Mouse (Mus musculus): ENCODE measurements at regions not wholly inside any gene's neighbourhood (a gene's known extent, or its start where the extent isn't known, plus 50 kb on each side); places are given as distances from the start of the nearest gene placed in this dataset.

- Histone ChIP-seq H3K36me3 (ENCODE audit: insufficient read depth, low read length) (no peaks in the 10 kb centered on the region), H3K4me2 (replicated peaks; ENCODE audit: low read depth, low read length) (no peak overlapping the region), H3K27me3 (ENCODE audit: insufficient read depth, low read length) (no peaks in the 10 kb centered on the region), H3K9me3 (ENCODE audit: low read length) (no peaks in the 10 kb centered on the region), H3K4me3 (ENCODE audit: low read length) (no peak overlapping the region), H3K27ac (ENCODE audit: low read length) (no peak overlapping the region), H3K9ac (replicated peaks; ENCODE audit: low read length) (no peak overlapping the region), H3K4me1 (ENCODE audit: insufficient read depth, low read length) (no peaks in the 10 kb centered on the region)
- whole genome bisulfite sequencing: 29% methylated on average over 2 of the region's 2 CpGs
- ATAC-seq (ENCODE audit: low FRiP score, low TSS enrichment): no peak
Measured at GRCm38 (mm10) chr13:110852996-110853727, 401.7 kb upstream of the Actbl2 start.

- ATAC-seq (ENCODE audit: low FRiP score, low TSS enrichment): no peak
- Histone ChIP-seq H3K4me2 (replicated peaks; ENCODE audit: low read depth, low read length) (no peak overlapping the region), H3K36me3 (ENCODE audit: insufficient read depth, low read length) (no peaks in the 10 kb centered on the region), H3K27ac (ENCODE audit: low read length) (no peak overlapping the region), H3K9me3 (ENCODE audit: low read length) (no peaks in the 10 kb centered on the region), H3K9ac (replicated peaks; ENCODE audit: low read length) (no peak overlapping the region), H3K4me3 (ENCODE audit: low read length) (no peak overlapping the region), H3K4me1 (ENCODE audit: insufficient read depth, low read length) (no peaks in the 10 kb centered on the region), H3K27me3 (ENCODE audit: insufficient read depth, low read length) (no peaks in the 10 kb centered on the region)
- 41% methylated on average over 1 of the region's 1 CpGs for WGBS
Measured at GRCm38 (mm10) chr13:110854213-110854612, 400.6 kb upstream of the Actbl2 start.

GRCm38 (mm10) chr13:110865902-110866512, 388.8 kb upstream of the Actbl2 start:
- no peak overlapping the region for H3K27ac ChIP-seq (ENCODE audit: low read length)
- H3K4me3 ChIP-seq (ENCODE audit: low read length): no peak overlapping the region
- H3K9me3 ChIP-seq (ENCODE audit: low read length): no peaks in the 10 kb centered on the region
- no peaks in the 10 kb centered on the region for H3K4me1 ChIP-seq (ENCODE audit: insufficient read depth, low read length)
- peak; percentile 77 for ATAC-seq (ENCODE audit: low FRiP score, low TSS enrichment)
- H3K27me3 ChIP-seq (ENCODE audit: insufficient read depth, low read length): no peaks in the 10 kb centered on the region
- no peak overlapping the region for H3K4me2 ChIP-seq (replicated peaks; ENCODE audit: low read depth, low read length)
- H3K36me3 ChIP-seq (ENCODE audit: insufficient read depth, low read length): no peaks in the 10 kb centered on the region
- no peak overlapping the region for H3K9ac ChIP-seq (replicated peaks; ENCODE audit: low read length)
- 37% methylated on average over 4 of the region's 4 CpGs for WGBS

- peak; percentile 67; the same call in 1 of the 2 replicates for ATAC-seq (ENCODE audit: low FRiP score, low TSS enrichment)
- H3K9ac ChIP-seq (replicated peaks; ENCODE audit: low read length): no peak overlapping the region
Measured at GRCm38 (mm10) chr13:110866713-110867112, 388.1 kb upstream of the Actbl2 start.

GRCm38 (mm10) chr13:110871125-110871775, 383.6 kb upstream of the Actbl2 start:
- Histone ChIP-seq H3K27me3 (ENCODE audit: insufficient read depth, low read length) (no peaks in the 10 kb centered on the region), H3K4me3 (ENCODE audit: low read length) (no peak overlapping the region), H3K9me3 (ENCODE audit: low read length) (no peaks in the 10 kb centered on the region), H3K27ac (ENCODE audit: low read length) (no peak overlapping the region), H3K36me3 (ENCODE audit: insufficient read depth, low read length) (no peaks in the 10 kb centered on the region), H3K9ac (replicated peaks; ENCODE audit: low read length) (no peak overlapping the region), H3K4me1 (ENCODE audit: insufficient read depth, low read length) (no peaks in the 10 kb centered on the region), H3K4me2 (replicated peaks; ENCODE audit: low read depth, low read length) (no peak overlapping the region)
- no peak for ATAC-seq (ENCODE audit: low FRiP score, low TSS enrichment)
- 76% methylated on average over 4 of the region's 4 CpGs for WGBS

More at GRCm38 (mm10) chr13:110866713-110867112, 388.1 kb upstream of the Actbl2 start:
- no peak overlapping the region for H3K27ac ChIP-seq (ENCODE audit: low read length)
- no peaks in the 10 kb centered on the region for H3K4me1 ChIP-seq (ENCODE audit: insufficient read depth, low read length)
- H3K4me3 ChIP-seq (ENCODE audit: low read length): no peak overlapping the region
- WGBS: 36% methylated on average over 2 of the region's 2 CpGs
- H3K9me3 ChIP-seq (ENCODE audit: low read length): no peaks in the 10 kb centered on the region
- no peak overlapping the region for H3K4me2 ChIP-seq (replicated peaks; ENCODE audit: low read depth, low read length)
- no peaks in the 10 kb centered on the region for H3K27me3 ChIP-seq (ENCODE audit: insufficient read depth, low read length)
- no peaks in the 10 kb centered on the region for H3K36me3 ChIP-seq (ENCODE audit: insufficient read depth, low read length)

GRCm38 (mm10) chr13:110871776-110872135, 383.1 kb upstream of the Actbl2 start:
- no peaks in the 10 kb centered on the region for H3K36me3 ChIP-seq (ENCODE audit: insufficient read depth, low read length)
- H3K4me2 ChIP-seq (replicated peaks; ENCODE audit: low read depth, low read length): no peak overlapping the region
- H3K27me3 ChIP-seq (ENCODE audit: insufficient read depth, low read length): no peaks in the 10 kb centered on the region
- ATAC-seq (ENCODE audit: low FRiP score, low TSS enrichment): no peak
- no peaks in the 10 kb centered on the region for H3K9me3 ChIP-seq (ENCODE audit: low read length)
- 57% methylated on average over 1 of the region's 1 CpGs for WGBS
- no peak overlapping the region for H3K4me3 ChIP-seq (ENCODE audit: low read length)
- no peak overlapping the region for H3K9ac ChIP-seq (replicated peaks; ENCODE audit: low read length)
- H3K4me1 ChIP-seq (ENCODE audit: insufficient read depth, low read length): no peaks in the 10 kb centered on the region
- H3K27ac ChIP-seq (ENCODE audit: low read length): no peak overlapping the region

GRCm38 (mm10) chr13:110881573-110881972, 373.2 kb upstream of the Actbl2 start:
- ATAC-seq (ENCODE audit: low FRiP score, low TSS enrichment): no peak
- no peaks in the 10 kb centered on the region for H3K36me3 ChIP-seq (ENCODE audit: insufficient read depth, low read length)
- no peak overlapping the region for H3K9ac ChIP-seq (replicated peaks; ENCODE audit: low read length)
- H3K27me3 ChIP-seq (ENCODE audit: insufficient read depth, low read length): no peaks in the 10 kb centered on the region
- H3K4me2 ChIP-seq (replicated peaks; ENCODE audit: low read depth, low read length): no peak overlapping the region
- no peak overlapping the region for H3K4me3 ChIP-seq (ENCODE audit: low read length)
- WGBS: 71% methylated on average over 3 of the region's 3 CpGs
- H3K9me3 ChIP-seq (ENCODE audit: low read length): no peaks in the 10 kb centered on the region
- H3K4me1 ChIP-seq (ENCODE audit: insufficient read depth, low read length): 0 out of 2 replicates have a peak, but pooled peaks cover 5% of the 10 kb centered on the region
- H3K27ac ChIP-seq (ENCODE audit: low read length): no peak overlapping the region

- Histone ChIP-seq H3K27ac (ENCODE audit: low read length) (no peak overlapping the region), H3K27me3 (ENCODE audit: insufficient read depth, low read length) (no peaks in the 10 kb centered on the region), H3K4me1 (ENCODE audit: insufficient read depth, low read length) (0 out of 2 replicates have a peak, but pooled peaks cover 5% of the 10 kb centered on the region), H3K9me3 (ENCODE audit: low read length) (no peaks in the 10 kb centered on the region), H3K36me3 (ENCODE audit: insufficient read depth, low read length) (no peaks in the 10 kb centered on the region), H3K9ac (replicated peaks; ENCODE audit: low read length) (no peak overlapping the region), H3K4me3 (ENCODE audit: low read length) (no peak overlapping the region), H3K4me2 (replicated peaks; ENCODE audit: low read depth, low read length) (no peak overlapping the region)
- WGBS: 25% methylated on average over 3 of the region's 3 CpGs
- ATAC-seq (ENCODE audit: low FRiP score, low TSS enrichment): no peak
Measured at GRCm38 (mm10) chr13:110882173-110882572, 372.6 kb upstream of the Actbl2 start.

GRCm38 (mm10) chr13:110882661-110883172, 372.1 kb upstream of the Actbl2 start:
- Histone ChIP-seq H3K4me2 (replicated peaks; ENCODE audit: low read depth, low read length) (0 out of 2 replicates have a peak overlapping the region, but pooled peaks have one; percentile 2), H3K36me3 (ENCODE audit: insufficient read depth, low read length) (no peaks in the 10 kb centered on the region), H3K9ac (replicated peaks; ENCODE audit: low read length) (no peak overlapping the region), H3K4me3 (ENCODE audit: low read length) (no peak overlapping the region), H3K27ac (ENCODE audit: low read length) (no peak overlapping the region), H3K9me3 (ENCODE audit: low read length) (no peaks in the 10 kb centered on the region), H3K4me1 (ENCODE audit: insufficient read depth, low read length) (0 out of 2 replicates have a peak, but pooled peaks cover 5% of the 10 kb centered on the region), H3K27me3 (ENCODE audit: insufficient read depth, low read length) (no peaks in the 10 kb centered on the region)
- 25% methylated on average over 10 of the region's 10 CpGs for WGBS
- no peak for ATAC-seq (ENCODE audit: low FRiP score, low TSS enrichment)
